Mouse (Mus musculus) lung, adult 2 months (tissue): ENCODE data around the gene Dera. TPM values are rescaled to one million over a fixed set of nuclear protein-coding genes. Genes with fewer than 3 reads are reported as not detected.

ENCODE experiments used
- DNase-seq: peaks from one replicate; pipeline ENCODE4 v3.0.0; 2022
- H3K4me1 ChIP-seq: fragments of 200-500 bp; 2 replicates; pipeline ENCODE4 v1.6.1; 2011; ENCODE audit warnings: low read length; ENCODE audit not compliant: control insufficient read depth, insufficient read depth
- H3K4me3 ChIP-seq: fragments of 200-500 bp; replicated peaks from 2 replicates; pipeline ENCODE3; 2011; ENCODE audit warnings: low read depth, mild to moderate bottlenecking, control low read depth, low read length; ENCODE audit errors: extremely low read depth
- CTCF ChIP-seq: fragments of 200-500 bp; IDR thresholded peaks from 2 replicates; pipeline ENCODE4 v1.5.1; 2011; ENCODE audit warnings: mild to moderate bottlenecking, low read length, control low read depth; ENCODE audit not compliant: insufficient read depth
- POLR2A ChIP-seq: fragments of 200-500 bp; IDR thresholded peaks from 2 replicates; pipeline ENCODE4 v1.6.1; 2011; ENCODE audit warnings: low read depth, mild to moderate bottlenecking, control low read depth, low read length, borderline replicate concordance; ENCODE audit errors: extremely low read depth
- WGBS: fragments of 180-500 bp; shearing (Covaris S2); methylation state at CpG from one replicate; pipeline ENCODE4 v1.1.7; 2018; 5-methylcytosine and 5-hydroxymethylcytosine counted together
- polyA plus RNA-seq: library from polyadenylated mRNA; depleted of rRNA; stranded (reverse); fragments of >200 nt; gene quantifications from 2 replicates; pipeline ENCODE4 v1.2.3, GENCODE M21; 2012; rRNA removed

Dera gene
- polyA plus RNA-seq, 1 experiment = 6.9 TPM

- no peak for DNase-seq
- WGBS = 80% methylated on average over 6 of the region's 6 CpGs
- no peak overlapping the region for H3K4me3 ChIP-seq
- H3K4me1 ChIP-seq = no peaks in the 10 kb centered on the region
- TF ChIP-seq CTCF (no peak), POLR2A (no peak)
These were observed 116.3 kb downstream of the Dera start for GRCm38 (mm10) chr6:137870667-137871066.

GRCm38 (mm10) chr6:137872055-137872735 is 117.8 kb downstream of the Dera start:
- H3K4me1 ChIP-seq = no peaks in the 10 kb centered on the region
- no peak overlapping the region for H3K4me3 ChIP-seq
- TF ChIP-seq POLR2A (no peak), CTCF (peak; percentile 82)
- 23% methylated on average over 17 of the region's 17 CpGs for WGBS
- peak; percentile 58 for DNase-seq

- 49% methylated on average over 8 of the region's 8 CpGs for WGBS
- no peak overlapping the region for H3K4me3 ChIP-seq
- DNase-seq = no peak
- no peaks in the 10 kb centered on the region for H3K4me1 ChIP-seq
- TF ChIP-seq POLR2A (no peak), CTCF (no peak)
These were observed 120.3 kb downstream of the Dera start for GRCm38 (mm10) chr6:137874471-137875244.

- no peaks in the 10 kb centered on the region for H3K4me1 ChIP-seq
- WGBS = 75% methylated on average over 6 of the region's 6 CpGs
- no peak for TF ChIP-seq POLR2A
- TF ChIP-seq CTCF = no peak
- no peak for DNase-seq
- H3K4me3 ChIP-seq = no peak overlapping the region
These were observed 131.3 kb downstream of the Dera start for GRCm38 (mm10) chr6:137885644-137886043.

DNA sequence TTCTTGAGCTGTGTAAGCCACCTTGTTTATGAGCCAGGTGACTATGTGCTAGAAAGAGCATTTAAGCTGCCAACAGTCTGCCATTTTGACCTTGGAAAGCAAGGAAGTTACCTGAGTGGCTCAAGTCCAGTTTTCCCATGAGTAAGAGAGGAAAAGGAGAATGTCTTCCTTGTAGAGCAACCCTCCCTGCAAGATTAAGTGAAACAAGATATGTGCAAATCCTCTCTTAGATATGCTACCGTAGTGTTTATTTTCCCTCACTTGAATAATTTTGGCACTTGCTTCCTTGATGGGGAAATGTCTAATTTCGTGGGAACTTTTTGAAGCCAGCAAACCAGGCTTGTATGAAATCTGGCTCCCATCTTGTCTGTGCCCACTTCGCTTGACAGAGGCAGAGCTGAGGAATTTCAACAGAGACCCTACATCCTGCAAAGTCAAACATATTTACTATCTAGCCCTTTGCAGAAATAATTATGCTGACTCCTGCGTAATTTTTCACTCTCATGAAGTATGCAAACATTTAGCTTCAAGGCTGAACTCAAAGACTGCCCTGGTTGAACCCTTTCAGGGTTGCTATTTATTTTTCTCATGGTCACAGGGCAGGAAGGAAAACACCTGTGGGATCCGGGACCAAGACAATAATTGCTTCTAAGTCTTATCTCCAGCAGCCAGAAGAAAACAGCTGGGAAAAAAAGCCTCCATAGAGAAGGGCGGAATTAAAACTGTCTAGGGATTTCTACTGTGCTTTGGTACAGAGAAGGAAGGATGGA is 132.0 kb downstream of the Dera start:
- H3K4me1 ChIP-seq = no peaks in the 10 kb centered on the region
- TF ChIP-seq POLR2A (no peak), CTCF (no peak)
- no peak for DNase-seq
- 26% methylated on average over 6 of the region's 6 CpGs for WGBS
- no peak overlapping the region for H3K4me3 ChIP-seq

DNA sequence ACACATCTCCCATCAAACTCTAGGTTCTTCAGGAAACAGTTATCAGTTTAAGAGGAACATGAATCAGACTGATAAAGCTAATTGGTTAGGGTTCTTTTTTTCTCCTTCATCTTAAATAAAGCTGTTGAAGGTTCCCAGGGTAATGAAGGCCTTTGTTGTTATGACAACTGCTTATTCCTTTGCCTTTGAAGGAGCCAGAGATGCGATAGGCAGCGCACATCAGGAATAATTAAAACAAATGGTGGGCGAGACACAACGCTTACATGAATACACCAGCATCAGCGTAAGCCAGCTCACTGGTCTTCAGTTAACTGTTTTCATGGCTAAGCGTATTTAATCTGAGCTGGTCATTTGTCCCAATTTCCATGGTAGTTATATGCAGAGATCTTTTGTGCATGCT is 132.9 kb downstream of the Dera start:
- no peak for TF ChIP-seq CTCF
- no peak for TF ChIP-seq POLR2A
- Histone ChIP-seq H3K4me3 (no peak overlapping the region), H3K4me1 (no peaks in the 10 kb centered on the region)
- DNase-seq = no peak
- WGBS = 68% methylated on average over 6 of the region's 6 CpGs

DNA sequence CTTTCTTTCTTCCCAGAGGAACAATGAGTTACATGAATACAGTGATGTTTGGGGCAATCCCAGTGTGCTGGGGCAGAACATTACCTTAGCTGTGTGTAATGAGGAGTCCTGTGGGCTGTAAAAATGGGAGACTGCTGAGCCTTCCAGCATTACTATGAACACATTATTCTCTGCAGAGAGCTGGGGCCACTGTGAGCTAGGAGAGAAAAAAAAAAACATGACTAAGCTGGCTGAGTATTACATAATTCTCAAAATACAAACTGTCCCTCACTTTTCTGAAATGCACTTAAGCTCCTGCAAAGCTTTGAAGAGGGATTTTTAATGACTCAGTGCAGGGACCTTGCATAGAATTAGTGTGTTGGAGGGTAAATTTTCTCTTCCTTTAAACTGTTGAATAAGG is 143.3 kb downstream of the Dera start:
- Histone ChIP-seq H3K4me3 (no peak overlapping the region), H3K4me1 (peaks cover 3% of the 10 kb centered on the region)
- DNase-seq = no peak
- no peak for TF ChIP-seq POLR2A
- no peak for TF ChIP-seq CTCF

- 56% methylated on average over 5 of the region's 5 CpGs for WGBS
- Histone ChIP-seq H3K4me3 (no peak overlapping the region), H3K4me1 (peaks cover 3% of the 10 kb centered on the region)
- TF ChIP-seq CTCF (no peak), POLR2A (no peak)
- DNase-seq = peak; percentile 33
These were observed 146.9 kb downstream of the Dera start for GRCm38 (mm10) chr6:137901255-137901654.

Other genes starting within 250 kb of the Dera start
- gene Eps8, start 99.7 kb upstream of the Dera start, polyA plus RNA-seq = 15.9 and 16.0 TPM in 2 replicates
- 28.3 and 33.2 TPM in 2 replicates for gene Strap, start 19.5 kb upstream of the Dera start, polyA plus RNA-seq